Mouse (Mus musculus): ENCODE data around the gene Limk2. TPM values are rescaled to one million over a fixed set of nuclear protein-coding genes. Genes with fewer than 3 reads are reported as not detected.
A peak's percentile ranks its signal among the peaks of the same experiment; 100 is the strongest.

The Limk2 gene
- total and polyA plus RNA-seq, 2 experiments from 2014 or later = 31.0 to 38.3 TPM

DNA sequence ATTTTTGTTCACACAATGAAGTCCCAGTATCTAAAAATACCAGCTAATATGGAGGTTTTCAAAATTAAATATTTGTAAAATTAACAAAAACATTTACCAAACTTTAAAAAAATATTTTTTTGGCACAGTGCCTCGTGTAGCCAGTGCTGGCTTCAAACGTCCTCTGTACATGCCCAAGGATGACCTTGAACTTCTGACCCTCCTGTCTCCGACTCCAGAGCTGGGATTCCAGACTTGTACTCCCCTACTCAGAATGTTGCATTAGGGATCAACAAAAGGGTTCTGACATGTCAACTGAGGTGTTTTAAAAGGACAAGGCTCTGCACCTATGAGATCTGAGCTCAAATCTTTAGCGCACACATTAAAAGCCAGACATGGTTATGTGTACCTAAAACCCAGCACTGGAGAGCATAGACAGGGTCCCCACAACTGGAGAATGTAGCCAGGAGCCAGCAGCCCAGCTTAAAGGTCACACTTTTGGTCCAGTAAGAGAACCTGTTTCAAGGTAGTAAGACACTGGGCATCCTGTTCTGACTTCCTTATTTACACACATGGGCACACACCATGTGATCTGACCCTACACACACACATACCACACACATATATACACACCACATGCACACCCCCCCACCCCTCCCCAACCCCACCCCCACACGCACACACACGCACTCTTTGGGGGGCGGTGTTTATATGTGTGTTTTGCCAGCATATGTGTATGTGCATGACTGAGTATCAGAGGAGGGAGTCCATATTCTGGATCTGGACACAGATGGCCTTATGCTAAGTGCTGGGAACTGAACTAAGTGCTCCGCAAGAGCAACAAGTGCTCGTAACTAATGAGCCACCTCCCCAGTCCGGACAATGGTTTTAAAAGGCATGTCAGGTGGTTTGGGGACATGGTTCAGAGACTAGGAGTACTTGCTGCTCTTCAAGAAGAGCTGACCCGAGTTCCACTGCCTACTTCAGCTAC lies 79.9 kb downstream of the Limk2 start:
- Histone ChIP-seq H3K27me3 (ENCODE audit: control insufficient read depth, insufficient read depth, low read length) (no peaks in the 10 kb centered on the region), H3K27ac (ENCODE audit: low read depth) (peak overlapping the region; percentile 87), H3K9me3 (replicated peaks; ENCODE audit: control insufficient read depth, low read length) (no peaks in the 10 kb centered on the region), H3K9ac (replicated peaks; ENCODE audit: low read depth, low read length) (no peak overlapping the region), H3K4me3 (ENCODE audit: low read depth, low read length) (no peak overlapping the region), H3K4me2 (ENCODE audit: low read depth, low read length) (peak overlapping the region; percentile 89; the same call in 1 of the 2 replicates), H3K36me3 (replicated peaks; ENCODE audit: control insufficient read depth, insufficient read depth, low read length) (peaks cover 14% of the 10 kb centered on the region), H3K4me1 (ENCODE audit: control insufficient read depth, insufficient read depth) (peaks cover 23% of the 10 kb centered on the region)
- ATAC-seq (ENCODE audit: insufficient read depth, low read depth) (no peak), DNase-seq (ENCODE audit: low spot score) (no peak)
- TF ChIP-seq CTCF (IDR thresholded peaks at IDR 0.05; ENCODE audit: low read depth) (no peak), EP300 (IDR thresholded peaks at IDR 0.05; ENCODE audit: low read depth) (no peak)
- 62% methylated on average over 11 of the region's 11 CpGs for whole genome bisulfite sequencing

DNA sequence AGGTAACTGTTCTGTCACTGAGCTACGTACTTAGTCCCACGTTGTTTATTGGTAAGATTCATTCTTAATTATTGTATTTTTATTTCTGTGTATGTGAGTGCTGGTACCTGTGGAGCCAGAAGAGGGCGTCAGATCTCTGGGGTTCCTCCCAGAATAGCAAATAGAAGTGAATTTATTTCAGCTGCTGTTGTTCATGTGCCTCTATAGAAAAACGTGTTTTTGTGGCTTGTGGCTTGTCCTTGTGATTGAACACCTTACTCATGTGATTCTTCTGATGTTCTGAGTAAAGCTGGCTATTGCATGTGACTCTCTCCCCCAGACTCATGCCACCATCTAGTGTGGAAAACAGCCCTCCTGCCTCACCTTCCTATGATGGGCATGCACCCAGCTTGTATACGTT lies 80.7 kb downstream of the Limk2 start:
- DNase-seq (ENCODE audit: low spot score) = no peak
- H3K4me2 ChIP-seq (ENCODE audit: low read depth, low read length) = no peak overlapping the region
- H3K4me1 ChIP-seq (ENCODE audit: control insufficient read depth, insufficient read depth) = peaks cover 23% of the 10 kb centered on the region
- TF ChIP-seq EP300 (IDR thresholded peaks at IDR 0.05; ENCODE audit: low read depth) (no peak), CTCF (IDR thresholded peaks at IDR 0.05; ENCODE audit: low read depth) (no peak)
- H3K27me3 ChIP-seq (ENCODE audit: control insufficient read depth, insufficient read depth, low read length) = no peaks in the 10 kb centered on the region
- H3K36me3 ChIP-seq (replicated peaks; ENCODE audit: control insufficient read depth, insufficient read depth, low read length) = peaks cover 6% of the 10 kb centered on the region
- WGBS = 70% methylated on average over 5 of the region's 5 CpGs
- H3K4me3 ChIP-seq (ENCODE audit: low read depth, low read length) = no peak overlapping the region
- H3K9ac ChIP-seq (replicated peaks; ENCODE audit: low read depth, low read length) = no peak overlapping the region
- no peaks in the 10 kb centered on the region for H3K9me3 ChIP-seq (replicated peaks; ENCODE audit: control insufficient read depth, low read length)
- peak overlapping the region; percentile 87; the same call in 1 of the 2 replicates for H3K27ac ChIP-seq (ENCODE audit: low read depth)
- ATAC-seq (ENCODE audit: insufficient read depth, low read depth) = no peak

DNA sequence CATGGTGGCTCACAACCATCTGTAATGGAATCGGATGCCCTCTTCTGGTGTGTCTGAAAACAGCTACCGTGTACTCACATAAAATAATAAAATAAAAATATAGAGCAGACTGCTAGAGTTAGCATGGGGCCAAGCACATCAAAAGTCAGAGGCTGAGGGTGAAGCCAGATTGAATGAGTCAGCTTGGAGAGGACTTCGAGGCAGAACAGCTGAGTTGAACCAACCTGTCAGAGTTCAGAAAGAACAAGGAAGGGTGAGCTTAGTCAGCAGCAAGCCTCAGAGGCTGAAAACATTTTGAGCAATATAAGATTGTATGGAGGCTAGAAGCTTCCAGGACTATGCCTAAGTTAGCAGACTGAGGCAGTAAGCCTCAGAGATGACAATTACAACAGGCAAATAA lies 90.7 kb downstream of the Limk2 start:
- Histone ChIP-seq H3K9me3 (replicated peaks; ENCODE audit: control insufficient read depth, low read length) (no peaks in the 10 kb centered on the region), H3K9ac (replicated peaks; ENCODE audit: low read depth, low read length) (no peak overlapping the region), H3K4me1 (ENCODE audit: control insufficient read depth, insufficient read depth) (no peaks in the 10 kb centered on the region), H3K27me3 (ENCODE audit: control insufficient read depth, insufficient read depth, low read length) (no peaks in the 10 kb centered on the region), H3K27ac (ENCODE audit: low read depth) (no peak overlapping the region), H3K4me3 (ENCODE audit: low read depth, low read length) (no peak overlapping the region), H3K36me3 (replicated peaks; ENCODE audit: control insufficient read depth, insufficient read depth, low read length) (no peaks in the 10 kb centered on the region), H3K4me2 (ENCODE audit: low read depth, low read length) (no peak overlapping the region)
- WGBS = 87% methylated on average over 3 of the region's 3 CpGs
- no peak for DNase-seq (ENCODE audit: low spot score)
- no peak for ATAC-seq (ENCODE audit: insufficient read depth, low read depth)
- TF ChIP-seq CTCF (IDR thresholded peaks at IDR 0.05; ENCODE audit: low read depth) (no peak), EP300 (IDR thresholded peaks at IDR 0.05; ENCODE audit: low read depth) (no peak)

DNA sequence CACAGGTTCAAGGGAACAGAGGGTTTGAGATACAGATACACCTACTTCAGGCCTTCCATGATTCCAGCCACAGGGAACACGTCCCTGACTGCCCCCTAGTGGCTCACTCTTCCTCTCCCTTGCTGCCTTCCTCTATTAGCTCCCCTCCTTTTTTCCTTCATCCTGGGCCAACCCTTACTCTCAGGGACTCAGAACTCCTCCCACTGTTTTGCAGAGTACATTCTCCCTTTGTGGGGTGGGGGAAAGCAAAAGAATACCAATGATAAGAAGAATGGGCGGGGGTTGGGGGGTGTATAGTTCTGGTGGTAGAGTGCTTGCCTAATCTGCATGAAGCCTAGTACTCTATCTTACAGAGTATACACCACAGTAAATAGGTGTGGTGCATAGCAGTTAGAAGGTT lies 94.8 kb downstream of the Limk2 start:
- Histone ChIP-seq H3K4me2 (ENCODE audit: low read depth, low read length) (no peak overlapping the region), H3K27me3 (ENCODE audit: control insufficient read depth, insufficient read depth, low read length) (no peaks in the 10 kb centered on the region), H3K9ac (replicated peaks; ENCODE audit: low read depth, low read length) (no peak overlapping the region), H3K4me3 (ENCODE audit: low read depth, low read length) (no peak overlapping the region), H3K36me3 (replicated peaks; ENCODE audit: control insufficient read depth, insufficient read depth, low read length) (peaks cover 29% of the 10 kb centered on the region), H3K9me3 (replicated peaks; ENCODE audit: control insufficient read depth, low read length) (no peaks in the 10 kb centered on the region), H3K27ac (ENCODE audit: low read depth) (no peak overlapping the region), H3K4me1 (ENCODE audit: control insufficient read depth, insufficient read depth) (0 out of 2 replicates have a peak, but pooled peaks cover 4% of the 10 kb centered on the region)
- no peak for TF ChIP-seq EP300 (IDR thresholded peaks at IDR 0.05; ENCODE audit: low read depth)
- TF ChIP-seq CTCF (IDR thresholded peaks at IDR 0.05; ENCODE audit: low read depth) = peak; percentile 75
- 35% methylated on average over 2 of the region's 2 CpGs for WGBS
- peak; percentile 83 for ATAC-seq (ENCODE audit: insufficient read depth, low read depth)
- DNase-seq (ENCODE audit: low spot score) = peak; percentile 67

DNA sequence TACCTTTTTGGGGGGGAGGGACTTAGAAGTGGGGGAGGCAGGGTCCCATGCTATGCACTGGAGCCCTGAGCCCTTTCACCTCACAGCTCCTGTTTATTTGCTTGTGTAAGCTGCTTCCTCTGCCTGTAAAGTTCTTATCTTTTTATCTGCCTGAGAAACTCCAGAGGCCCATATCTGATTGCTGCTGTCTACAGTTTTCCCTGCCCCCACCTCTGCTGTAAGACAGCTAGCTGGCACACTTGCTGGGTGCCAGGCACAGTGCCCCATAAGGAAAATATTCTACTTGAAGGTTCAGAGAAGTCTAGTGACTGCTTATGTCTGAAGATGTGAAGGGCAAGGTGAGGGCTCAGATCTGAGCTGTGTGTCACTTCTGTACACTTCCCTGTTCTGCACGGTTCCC lies 95.7 kb downstream of the Limk2 start:
- Histone ChIP-seq H3K9ac (replicated peaks; ENCODE audit: low read depth, low read length) (no peak overlapping the region), H3K27ac (ENCODE audit: low read depth) (no peak overlapping the region), H3K9me3 (replicated peaks; ENCODE audit: control insufficient read depth, low read length) (no peaks in the 10 kb centered on the region), H3K36me3 (replicated peaks; ENCODE audit: control insufficient read depth, insufficient read depth, low read length) (peaks cover 37% of the 10 kb centered on the region), H3K27me3 (ENCODE audit: control insufficient read depth, insufficient read depth, low read length) (no peaks in the 10 kb centered on the region), H3K4me3 (ENCODE audit: low read depth, low read length) (no peak overlapping the region), H3K4me1 (ENCODE audit: control insufficient read depth, insufficient read depth) (0 out of 2 replicates have a peak, but pooled peaks cover 4% of the 10 kb centered on the region), H3K4me2 (ENCODE audit: low read depth, low read length) (no peak overlapping the region)
- no peak for DNase-seq (ENCODE audit: low spot score)
- no peak for ATAC-seq (ENCODE audit: insufficient read depth, low read depth)
- WGBS = 77% methylated on average over 1 of the region's 1 CpGs
- no peak for TF ChIP-seq CTCF (IDR thresholded peaks at IDR 0.05; ENCODE audit: low read depth)
- no peak for TF ChIP-seq EP300 (IDR thresholded peaks at IDR 0.05; ENCODE audit: low read depth)

All from heart, postnatal 0 days (tissue).